Mouse (Mus musculus): ENCODE results near the gene Trpm4.

GRCm38 (mm10) chr7:45312686-45313453, 20.7 kb downstream of the Trpm4 start:
- TF ChIP-seq EP300 (IDR thresholded peaks at IDR 0.05), result no peak
- no peak for TF ChIP-seq CTCF (IDR thresholded peaks at IDR 0.05)

All from lung, postnatal 0 days (tissue).